19 mouse cellular contexts compared by ENCODE assay signal in the genomic region with DNA sequence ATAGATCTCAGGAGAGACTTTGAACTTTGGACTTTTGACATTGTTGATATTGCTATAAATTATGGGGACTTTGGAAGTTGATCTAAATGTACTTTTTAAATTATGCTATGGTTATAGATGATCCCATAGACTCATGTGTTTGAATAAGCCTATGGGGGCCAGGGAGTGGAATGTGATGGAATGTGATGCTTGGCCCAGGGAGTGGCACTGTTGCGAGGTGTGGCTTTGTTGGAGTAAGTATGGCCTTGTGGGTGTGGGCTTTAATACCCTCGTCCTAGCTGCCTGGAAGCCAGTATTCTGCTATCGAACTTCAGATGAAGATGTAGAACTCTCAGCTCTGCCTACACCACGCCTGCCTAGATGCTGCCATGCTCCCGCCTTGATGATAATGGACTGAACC. TPM values are rescaled to one million over a fixed set of nuclear protein-coding genes. Genes with fewer than 3 reads are reported as not detected.
"Had no signal": no experiment of that assay in that cellular context is flagged by ENCODE, and none has a peak within 500 bp of the region (broad histone marks: within the 10 kb centered on the region; RNA-seq: fewer than 3 reads in every experiment).

No protein-coding gene starts in this region.

- ATAC-seq: midbrain, embryonic 13.5 days; midbrain, embryonic 15.5 days had no signal

- H3K4me3 ChIP-seq: megakaryocyte, embryonic 14.5 days; midbrain, embryonic 13.5 days; midbrain, embryonic 15.5 days; neural tube, embryonic 12.5 days; stomach, embryonic 15.5 days had no signal

- H3K27me3 ChIP-seq: midbrain, embryonic 13.5 days; midbrain, embryonic 15.5 days; neural tube, embryonic 12.5 days; stomach, embryonic 15.5 days had no signal

- H3K9ac ChIP-seq: liver, embryonic 14.5 days; lung, embryonic 14.5 days; midbrain, embryonic 13.5 days; midbrain, embryonic 15.5 days; neural tube, embryonic 12.5 days; stomach, embryonic 15.5 days had no signal

- H3K9me3 ChIP-seq: midbrain, embryonic 15.5 days; neural tube, embryonic 12.5 days; stomach, embryonic 15.5 days had no signal

- H3K4me2 ChIP-seq: lung, embryonic 14.5 days; midbrain, embryonic 11.5 days; midbrain, embryonic 13.5 days; midbrain, embryonic 15.5 days; neural tube, embryonic 12.5 days; stomach, embryonic 15.5 days had no signal

- H3K36me3 ChIP-seq: midbrain, embryonic 13.5 days; midbrain, embryonic 15.5 days; neural tube, embryonic 12.5 days; stomach, embryonic 15.5 days had no signal

- H3K27ac ChIP-seq: liver, embryonic 14.5 days; macrophage; midbrain, embryonic 13.5 days; midbrain, embryonic 15.5 days; neural tube, embryonic 12.5 days; stomach, embryonic 15.5 days had no signal

- H3K4me1 ChIP-seq: midbrain, embryonic 13.5 days; midbrain, embryonic 15.5 days; neural tube, embryonic 12.5 days; stomach, embryonic 15.5 days had no signal

- DNase-seq: lung, adult 18-20 months; lung, embryonic 14.5 days; lung, postnatal 10 days; right cerebral cortex, postnatal 14 days; spleen, adult 18-20 months; thymus, adult 18-20 months; thymus, postnatal 14 days; thymus, postnatal 36 days had no signal

RNA-seq across cellular contexts. Expression of a gene that starts 12.7 kb away (rescaled TPM):
- polyA plus RNA-seq: liver, embryonic 16.5 days; lung, embryonic 14.5 days; lung, embryonic 16.5 days; macrophage; neural tube, embryonic 12.5 days; neural tube, embryonic 14.5 days had no signal
